Mouse (Mus musculus): ENCODE measurements around the gene Mgrn1.

DNA sequence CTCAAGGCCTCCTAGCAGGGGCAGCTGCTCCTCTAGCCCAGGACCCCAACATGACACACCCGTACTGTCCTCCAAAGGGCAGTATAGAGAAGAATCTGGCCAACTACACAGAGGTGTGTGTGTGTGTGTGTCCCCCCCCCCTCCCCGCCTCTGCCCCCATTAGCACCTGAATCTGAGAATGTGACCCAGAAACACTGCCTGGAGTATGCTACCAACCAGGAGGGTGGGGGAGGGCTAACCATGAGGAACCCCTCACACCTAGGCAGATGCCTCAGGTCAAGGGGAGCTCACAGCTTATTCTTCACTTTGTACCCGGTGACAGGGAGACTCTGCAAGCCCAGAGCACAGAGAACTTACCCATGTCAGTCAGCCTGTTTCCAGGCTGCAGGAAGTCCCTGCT, 8.3 kb upstream of the Mgrn1 start:
- no peak for TF ChIP-seq CTCF (IDR thresholded peaks at IDR 0.05; ENCODE audit: low read depth, low read length)
- no peak for TF ChIP-seq POLR2A (IDR thresholded peaks at IDR 0.05; ENCODE audit: borderline replicate concordance, low read depth, low read length)

All from bone marrow macrophage, adult 2 months (primary cell).